Mouse (Mus musculus) lung, adult 2 months (tissue): ENCODE measurements around the gene Zfp810.

Experiments
- CTCF ChIP-seq: fragments of 200-500 bp; IDR thresholded peaks from 2 replicates; pipeline ENCODE4 v1.5.1; 2011; ENCODE audit warnings: mild to moderate bottlenecking, low read length, control low read depth; ENCODE audit not compliant: insufficient read depth
- POLR2A ChIP-seq: fragments of 200-500 bp; IDR thresholded peaks from 2 replicates; pipeline ENCODE4 v1.6.1; 2011; ENCODE audit warnings: low read depth, mild to moderate bottlenecking, control low read depth, low read length, borderline replicate concordance; ENCODE audit errors: extremely low read depth

- TF ChIP-seq CTCF (no peak), POLR2A (no peak)
Measured at GRCm38 (mm10) chr9:22261594-22261993, 45.9 kb downstream of the Zfp810 start.
